ENCODE assay signal across 13 mouse cellular contexts in the genomic region with DNA sequence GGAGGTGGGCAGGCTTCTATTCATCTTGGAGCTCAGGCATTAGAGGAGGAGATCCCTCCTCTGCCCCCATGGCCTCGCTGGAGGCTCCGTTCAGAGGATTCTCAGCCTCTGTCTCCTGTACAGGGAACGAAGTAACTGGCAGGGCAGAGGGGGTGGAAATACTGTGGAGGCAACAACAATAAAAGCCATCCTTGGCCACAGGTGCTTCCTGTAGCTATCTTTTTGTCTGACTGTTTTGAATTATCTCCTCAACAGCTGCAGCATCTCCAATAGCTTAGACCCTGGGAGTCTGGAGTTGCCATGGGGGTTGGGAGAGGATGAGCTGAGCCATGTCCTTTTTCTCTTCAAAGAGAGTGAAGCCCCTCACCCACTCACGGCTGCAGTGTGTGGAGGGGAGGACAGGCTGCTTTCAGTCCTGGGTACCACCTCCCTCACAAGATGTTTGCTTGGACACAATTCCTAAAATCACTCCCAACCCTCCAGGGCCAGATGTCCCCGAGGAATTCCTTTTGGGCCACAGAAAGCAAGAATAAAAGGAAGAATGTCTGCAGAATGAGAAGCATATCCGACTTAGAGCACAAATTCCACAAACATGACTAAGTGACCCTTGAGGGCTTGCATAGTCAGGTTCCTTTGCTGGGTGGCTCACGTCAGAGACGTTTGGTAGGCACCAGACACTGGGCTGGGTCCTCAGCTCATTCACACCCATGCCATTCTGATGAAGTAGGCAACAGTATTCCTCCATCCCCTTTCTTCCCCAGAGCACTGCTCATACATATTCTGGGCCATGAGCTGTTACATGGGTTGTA.
DNase-seq lines count a peak whose midpoint lies in the region; ATAC-seq and TF ChIP-seq lines count a peak whose summit lies in the region.
"Had no signal": no experiment of that assay in that cellular context is flagged by ENCODE, and none has a peak within 500 bp of the region (broad histone marks: within the 10 kb centered on the region; RNA-seq: fewer than 3 reads in every experiment).

No protein-coding gene starts in this region.

- no peaks in the 10 kb centered on the region for H3K9me3 ChIP-seq in heart, postnatal 0 days (replicated peaks; ENCODE audit: control insufficient read depth, low read length)
- H3K9me3 ChIP-seq in heart, embryonic 10.5 days = no peaks in the 10 kb centered on the region
- H3K9me3 ChIP-seq in midbrain, embryonic 11.5 days (ENCODE audit: control insufficient read depth, low read length) = no peaks in the 10 kb centered on the region
- no peaks in the 10 kb centered on the region for H3K9me3 ChIP-seq in midbrain, postnatal 0 days (ENCODE audit: low read length)
- H3K9me3 ChIP-seq: limb, embryonic 13.5 days; neural tube, embryonic 15.5 days had no signal

- 0 out of 2 replicates have a peak, but pooled peaks cover 7% of the 10 kb centered on the region for H3K36me3 ChIP-seq in heart, postnatal 0 days (replicated peaks; ENCODE audit: control insufficient read depth, insufficient read depth, low read length)
- H3K36me3 ChIP-seq in heart, embryonic 10.5 days = no peaks in the 10 kb centered on the region
- H3K36me3 ChIP-seq in midbrain, embryonic 11.5 days (ENCODE audit: control insufficient read depth, insufficient read depth, low read length) = no peaks in the 10 kb centered on the region
- H3K36me3 ChIP-seq in midbrain, postnatal 0 days (ENCODE audit: insufficient read depth, low read length) = no peaks in the 10 kb centered on the region
- H3K36me3 ChIP-seq: limb, embryonic 13.5 days; neural tube, embryonic 15.5 days had no signal

- ATAC-seq in heart, postnatal 0 days (ENCODE audit: insufficient read depth, low read depth) = 0 out of 2 replicates have a peak, but pooled peaks have one; percentile 18
- peak; percentile 36; the same call in 1 of the 2 replicates for ATAC-seq in midbrain, embryonic 11.5 days (ENCODE audit: low FRiP score)
- no peak for ATAC-seq in midbrain, postnatal 0 days (ENCODE audit: low FRiP score)

- no peak overlapping the region for H3K4me3 ChIP-seq in heart, postnatal 0 days (ENCODE audit: low read depth, low read length)
- no peak overlapping the region for H3K4me3 ChIP-seq in heart, embryonic 10.5 days
- no peak overlapping the region for H3K4me3 ChIP-seq in midbrain, embryonic 11.5 days (ENCODE audit: low read depth, low read length)
- no peak overlapping the region for H3K4me3 ChIP-seq in midbrain, postnatal 0 days (ENCODE audit: low read depth, low read length)
- H3K4me3 ChIP-seq: limb, embryonic 13.5 days; neural tube, embryonic 15.5 days had no signal

- WGBS in heart, postnatal 0 days = 46% methylated on average over 8 of the region's 8 CpGs
- 39% methylated on average over 8 of the region's 8 CpGs for WGBS in heart, embryonic 10.5 days
- WGBS in midbrain, embryonic 11.5 days = 28% methylated on average over 8 of the region's 8 CpGs
- 32% methylated on average over 8 of the region's 8 CpGs for WGBS in midbrain, postnatal 0 days

- H3K9ac ChIP-seq in heart, postnatal 0 days (replicated peaks; ENCODE audit: low read depth, low read length) = no peak overlapping the region
- H3K9ac ChIP-seq in midbrain, embryonic 11.5 days (ENCODE audit: low read length) = no peak overlapping the region
- no peak overlapping the region for H3K9ac ChIP-seq in midbrain, postnatal 0 days (replicated peaks; ENCODE audit: low read length, poor library complexity, severe bottlenecking)
- H3K9ac ChIP-seq: limb, embryonic 13.5 days; neural tube, embryonic 15.5 days had no signal

- H3K4me1 ChIP-seq in heart, postnatal 0 days (ENCODE audit: control insufficient read depth, insufficient read depth) = peaks cover 11% of the 10 kb centered on the region; the same call in 1 of the 2 replicates
- H3K4me1 ChIP-seq in heart, embryonic 10.5 days = peaks cover 9% of the 10 kb centered on the region; the same call in 1 of the 2 replicates
- H3K4me1 ChIP-seq in midbrain, embryonic 11.5 days (ENCODE audit: control insufficient read depth, insufficient read depth, low read length) = peaks cover 8% of the 10 kb centered on the region
- no peaks in the 10 kb centered on the region for H3K4me1 ChIP-seq in midbrain, postnatal 0 days (ENCODE audit: insufficient read depth, low read length)

- no peak overlapping the region for H3K27ac ChIP-seq in heart, postnatal 0 days (ENCODE audit: low read depth)
- no peak overlapping the region for H3K27ac ChIP-seq in heart, embryonic 10.5 days
- H3K27ac ChIP-seq in midbrain, embryonic 11.5 days (ENCODE audit: low read depth, low read length) = no peak overlapping the region
- no peak overlapping the region for H3K27ac ChIP-seq in midbrain, postnatal 0 days (ENCODE audit: low read depth, low read length)
- H3K27ac ChIP-seq: limb, embryonic 13.5 days; neural tube, embryonic 15.5 days had no signal

- TF ChIP-seq EP300 in heart, postnatal 0 days (IDR thresholded peaks at IDR 0.05; ENCODE audit: low read depth) = no peak

- no peaks in the 10 kb centered on the region for H3K27me3 ChIP-seq in heart, postnatal 0 days (ENCODE audit: control insufficient read depth, insufficient read depth, low read length)
- peaks cover 100% of the 10 kb centered on the region for H3K27me3 ChIP-seq in heart, embryonic 10.5 days (ENCODE audit: insufficient read depth, poor library complexity, severe bottlenecking)
- H3K27me3 ChIP-seq in midbrain, embryonic 11.5 days (ENCODE audit: control insufficient read depth, insufficient read depth, low read length) = no peaks in the 10 kb centered on the region
- no peaks in the 10 kb centered on the region for H3K27me3 ChIP-seq in midbrain, postnatal 0 days (ENCODE audit: insufficient read depth, low read length)
- H3K27me3 ChIP-seq: neural tube, embryonic 15.5 days had no signal

- no peak for TF ChIP-seq CTCF in heart, postnatal 0 days (IDR thresholded peaks at IDR 0.05; ENCODE audit: low read depth)
- TF ChIP-seq CTCF in midbrain, postnatal 0 days (IDR thresholded peaks at IDR 0.05) = no peak

- no peak overlapping the region for H3K4me2 ChIP-seq in heart, postnatal 0 days (ENCODE audit: low read depth, low read length)
- H3K4me2 ChIP-seq in midbrain, embryonic 11.5 days = no peak overlapping the region
- H3K4me2 ChIP-seq in midbrain, postnatal 0 days (ENCODE audit: low read depth, low read length, poor library complexity, severe bottlenecking) = no peak overlapping the region
- H3K4me2 ChIP-seq: limb, embryonic 13.5 days; neural tube, embryonic 15.5 days had no signal

- DNase-seq in heart, postnatal 0 days (ENCODE audit: low spot score) = no peak
- DNase-seq in heart, embryonic 10.5 days (ENCODE audit: low spot score) = no peak
- no peak for DNase-seq in midbrain, embryonic 11.5 days (ENCODE audit: low spot score, missing footprints)
- DNase-seq in midbrain, postnatal 0 days (ENCODE audit: low spot score) = no peak
- peak; percentile 45 for DNase-seq in mesoderm, embryonic 11.5 days (ENCODE audit: low read depth, low spot score)
- peak; percentile 23 to 33 for DNase-seq in thymus, postnatal 36 days
- DNase-seq in kidney, postnatal 36 days = no peak
- no peak for DNase-seq in cerebellum, postnatal 14 days
- DNase-seq: cerebellum, adult 11-12 months; kidney, postnatal 4 days; spleen, adult 18-20 months had no signal

Comparison
In these comparisons a context has a peak if more than half of its experiments do, and no peak if none do; other contexts are left out.
1. DNase-seq: peak in mesoderm, embryonic 11.5 days (single experiment) and thymus, postnatal 36 days (2 of 2); none in heart, postnatal 0 days (single experiment), heart, embryonic 10.5 days (single experiment), midbrain, embryonic 11.5 days (single experiment), midbrain, postnatal 0 days (single experiment), kidney, postnatal 36 days (0 of 2) and cerebellum, postnatal 14 days (0 of 2).